Mouse (Mus musculus) heart, postnatal 14 days (tissue): ENCODE data around the gene Gm42957. TPM values are rescaled to one million over a fixed set of nuclear protein-coding genes. Genes with fewer than 3 reads are reported as not detected.
A peak's percentile ranks its signal among the peaks of the same experiment; 100 is the strongest.
"Not testable (repeated sequence)": the region's sequence is repeated elsewhere in the genome, so short reads cannot be mapped to it uniquely, and the experiment has no call there.

Experiments
- DNase-seq, 2 experiments: peaks; one replicate each; pipeline ENCODE4 v3.0.0; 2021 to 2022
- intact Hi-C: fragments of 180-260 bp; cut with DNase I; formaldehyde crosslinking; loops from one replicate; pipeline ENCODE4 v1.15.1; 2025
- long read RNA-seq, 2 experiments: library from polyadenylated mRNA; stranded (forward); transcript quantifications; one replicate each; pipeline ENCODE4 v2.0.0; 2021
- total RNA-seq, 2 experiments: library from RNA; stranded (reverse); gene quantifications; 2 replicates each; pipeline ENCODE4 v1.2.3; 2021

The Gm42957 gene
- under 1 TPM in 1 of 2 experiments, not detected in 1; 0.17 TPM for total RNA-seq
- long read RNA-seq, experiment 1, partial matches to known transcripts = 0 of 1 reads
- long read RNA-seq, experiment 1, other reads (novel, unspliced or antisense) = 1 of 1 reads
- long read RNA-seq, experiment 2 = 0 reads

GRCm38 (mm10) chr3:96634928-96635879, at the start of gene Gm42957, which contains the start of gene Pex11b:
TSS of gene Gm42957 (plus strand) at chr3:96635474.
TSS of gene Pex11b (plus strand) at chr3:96635376.
- intact Hi-C loops = loop anchor here (2.0 to 5.0 kb wide), 2 partner anchors 54 to 57 kb away; no protein-coding TSS in a partner anchor

GRCm38 (mm10) chr3:96590657-96591056, 44.6 kb upstream of the Gm42957 start:
- intact Hi-C loops = no loop called here
- DNase-seq = no peak

More at GRCm38 (mm10) chr3:96634928-96635879, at the start of gene Gm42957, which contains the start of gene Pex11b:
- DNase-seq = peak; percentile 89 to 93

- intact Hi-C loops = no loop called here
- no peak for DNase-seq
Measured at GRCm38 (mm10) chr3:96593374-96593773, 41.9 kb upstream of the Gm42957 start.

- intact Hi-C loops = no loop called here
- peak; percentile 93 for DNase-seq
Measured at GRCm38 (mm10) chr3:96593790-96594560, 41.3 kb upstream of the Gm42957 start, which contains the start of gene Polr3gl. TSS of gene Polr3gl (minus strand) at chr3:96594181.

GRCm38 (mm10) chr3:96594851-96595250, 40.4 kb upstream of the Gm42957 start:
- DNase-seq = no peak
- intact Hi-C loops = no loop called here

GRCm38 (mm10) chr3:96595661-96596060, 39.6 kb upstream of the Gm42957 start:
- no peak for DNase-seq
- intact Hi-C loops = no loop called here

- DNase-seq = peak; percentile 67 to 73
- intact Hi-C loops = no loop called here
Measured at GRCm38 (mm10) chr3:96596228-96596707, 39.0 kb upstream of the Gm42957 start, which contains the start of gene Ankrd34a. TSS of gene Ankrd34a (plus strand) at chr3:96596636.

GRCm38 (mm10) chr3:96596855-96597254, 38.4 kb upstream of the Gm42957 start:
- DNase-seq = no peak
- intact Hi-C loops = no loop called here

GRCm38 (mm10) chr3:96597435-96597891, 37.8 kb upstream of the Gm42957 start:
- intact Hi-C loops = no loop called here
- peak; percentile 39 to 46 for DNase-seq

GRCm38 (mm10) chr3:96598156-96599068, 36.9 kb upstream of the Gm42957 start:
- peak; percentile 80 to 85 for DNase-seq
- intact Hi-C loops = no loop called here

- DNase-seq = no peak
- intact Hi-C loops = no loop called here
Measured at GRCm38 (mm10) chr3:96599069-96599393, 36.2 kb upstream of the Gm42957 start.

- DNase-seq = no peak
- intact Hi-C loops = no loop called here
Measured at GRCm38 (mm10) chr3:96599411-96599810, 35.9 kb upstream of the Gm42957 start.

GRCm38 (mm10) chr3:96600639-96601250, 34.5 kb upstream of the Gm42957 start, which contains the start of gene Lix1l:
TSS of gene Lix1l (plus strand) at chr3:96601149.
- peak; percentile 93 to 95 for DNase-seq
- intact Hi-C loops = no loop called here

- intact Hi-C loops = no loop called here
- peak; percentile 82 to 87 for DNase-seq
Measured at GRCm38 (mm10) chr3:96601251-96601787, 34.0 kb upstream of the Gm42957 start.

- intact Hi-C loops = loop anchor here (2.0 kb wide), 1 partner anchor 31 kb away; no protein-coding TSS in a partner anchor
- peak; percentile 47 to 60 for DNase-seq
Measured at GRCm38 (mm10) chr3:96601941-96602703, 33.2 kb upstream of the Gm42957 start.

- no peak for DNase-seq
- intact Hi-C loops = loop anchor here (2.0 kb wide), 1 partner anchor 30 kb away; no protein-coding TSS in a partner anchor
Measured at GRCm38 (mm10) chr3:96602704-96603084, 32.6 kb upstream of the Gm42957 start.

GRCm38 (mm10) chr3:96603311-96603710, 32.0 kb upstream of the Gm42957 start:
- no peak for DNase-seq
- intact Hi-C loops = loop anchor here (2.0 kb wide), 1 partner anchor 29 kb away; no protein-coding TSS in a partner anchor

- not testable (repeated sequence) for DNase-seq
Measured at GRCm38 (mm10) chr3:96606007-96606406, 29.3 kb upstream of the Gm42957 start.

More at GRCm38 (mm10) chr3:96606007-96606406, 29.3 kb upstream of the Gm42957 start:
- intact Hi-C loops = not testable (repeated sequence)
